Mouse (Mus musculus) forebrain, embryonic 16.5 days (tissue): ENCODE data around the gene Hoxb7. TPM values are rescaled to one million over a fixed set of nuclear protein-coding genes. Genes with fewer than 3 reads are reported as not detected.

Source experiments
- ATAC-seq: fragments of 200-750 bp; cut with Nextera tagmentation; 2 replicates; pipeline ENCODE4 v1.8.0; 2017; ENCODE audit warnings: mild to moderate bottlenecking, moderate library complexity
- H3K27ac ChIP-seq: fragments of 300-500 bp; sonication (generic); 2 replicates; pipeline ENCODE4 v1.5.1; 2014; ENCODE audit warnings: low read length, control low read depth
- H3K27me3 ChIP-seq: fragments of 300-500 bp; sonication (generic); replicated peaks from 2 replicates; pipeline ENCODE4 v1.6.1; 2014; ENCODE audit warnings: low read length; ENCODE audit not compliant: control insufficient read depth, insufficient read depth
- H3K36me3 ChIP-seq: fragments of 300-500 bp; sonication (generic); 2 replicates; pipeline ENCODE4 v1.6.1; 2014; ENCODE audit not compliant: control insufficient read depth, insufficient read depth
- H3K4me1 ChIP-seq: fragments of 300-500 bp; sonication (generic); replicated peaks from 2 replicates; pipeline ENCODE4 v1.6.1; 2014; ENCODE audit warnings: low read length; ENCODE audit not compliant: control insufficient read depth, insufficient read depth
- H3K4me2 ChIP-seq: fragments of 300-500 bp; sonication (generic); 2 replicates; pipeline ENCODE4 v1.6.1; 2014; ENCODE audit warnings: mild to moderate bottlenecking, low read length, control low read depth
- H3K4me3 ChIP-seq: fragments of 300-500 bp; sonication (generic); replicated peaks from 2 replicates; pipeline ENCODE4 v1.5.1; 2014; ENCODE audit warnings: mild to moderate bottlenecking, low read length, control low read depth
- H3K9ac ChIP-seq: fragments of 300-500 bp; sonication (generic); replicated peaks from 2 replicates; pipeline ENCODE4 v1.6.1; 2014; ENCODE audit warnings: low read depth, low read length, control low read depth
- H3K9me3 ChIP-seq: fragments of 300-500 bp; sonication (generic); 2 replicates; pipeline ENCODE4 v1.6.1; 2016; ENCODE audit warnings: low read length; ENCODE audit not compliant: control insufficient read depth
- WGBS: fragments of 180-500 bp; shearing (Covaris S2); extraction: QIAGEN DNeasy Blood & Tissue Kit; methylation state at CpG from one replicate; pipeline ENCODE4 v1.1.7; 2014; 5-methylcytosine and 5-hydroxymethylcytosine counted together
- polyA plus RNA-seq: library from polyadenylated mRNA; unstranded; fragments of >200 nt; fragmentation: Nextera tagmentation; extraction: Ambion mirVana; gene quantifications from 2 replicates; pipeline ENCODE4 v1.2.1, GENCODE M21; 2015

Gene Hoxb7
- polyA plus RNA-seq, 1 experiment from 2014 or later: not detected

DNA sequence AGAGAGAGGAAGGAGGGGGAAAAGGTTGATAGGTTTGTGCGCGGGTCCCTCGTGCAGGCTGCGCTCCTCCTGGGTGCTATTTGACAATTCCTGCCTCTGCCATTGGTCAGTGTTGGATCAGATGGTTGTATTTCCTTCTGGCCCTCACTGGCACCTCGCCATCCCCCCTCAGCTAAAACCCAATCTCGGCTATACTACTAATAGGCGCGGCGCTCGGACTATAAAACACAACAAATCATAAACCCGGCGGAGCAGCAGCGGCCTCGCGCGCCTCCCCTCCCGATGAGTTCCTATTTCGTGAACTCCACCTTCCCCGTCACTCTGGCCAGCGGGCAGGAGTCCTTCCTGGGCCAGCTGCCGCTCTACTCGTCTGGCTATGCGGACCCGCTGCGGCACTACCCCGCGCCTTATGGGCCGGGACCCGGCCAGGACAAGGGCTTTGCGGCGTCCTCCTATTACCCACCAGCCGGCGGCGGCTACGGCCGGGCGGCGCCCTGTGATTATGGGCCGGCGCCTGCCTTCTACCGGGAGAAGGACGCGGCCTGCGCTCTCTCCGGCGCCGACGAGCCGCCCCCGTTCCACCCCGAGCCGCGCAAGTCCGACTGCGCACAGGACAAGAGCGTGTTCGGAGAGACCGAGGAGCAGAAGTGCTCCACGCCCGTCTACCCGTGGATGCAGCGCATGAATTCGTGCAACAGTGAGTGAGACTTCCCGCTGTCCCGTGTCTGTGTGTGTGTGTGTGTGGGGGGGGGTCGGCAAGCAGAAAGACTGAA, 12.7 kb downstream of the Hoxb7 start:
- Histone ChIP-seq H3K36me3 (no peaks in the 10 kb centered on the region), H3K27me3 (peaks cover 97% of the 10 kb centered on the region), H3K4me1 (no peaks in the 10 kb centered on the region; the same call in 1 of the 2 replicates), H3K4me3 (no peak overlapping the region), H3K4me2 (no peak overlapping the region), H3K9ac (no peak overlapping the region), H3K9me3 (no peaks in the 10 kb centered on the region), H3K27ac (no peak overlapping the region)
- WGBS: under 1% methylated on average over 66 of the region's 66 CpGs
- no peak for ATAC-seq

- WGBS: 2% methylated on average over 9 of the region's 9 CpGs
- no peak overlapping the region for H3K4me3 ChIP-seq
These were observed 13.4 kb downstream of the Hoxb7 start for GRCm38 (mm10) chr11:96299781-96300180.

DNA sequence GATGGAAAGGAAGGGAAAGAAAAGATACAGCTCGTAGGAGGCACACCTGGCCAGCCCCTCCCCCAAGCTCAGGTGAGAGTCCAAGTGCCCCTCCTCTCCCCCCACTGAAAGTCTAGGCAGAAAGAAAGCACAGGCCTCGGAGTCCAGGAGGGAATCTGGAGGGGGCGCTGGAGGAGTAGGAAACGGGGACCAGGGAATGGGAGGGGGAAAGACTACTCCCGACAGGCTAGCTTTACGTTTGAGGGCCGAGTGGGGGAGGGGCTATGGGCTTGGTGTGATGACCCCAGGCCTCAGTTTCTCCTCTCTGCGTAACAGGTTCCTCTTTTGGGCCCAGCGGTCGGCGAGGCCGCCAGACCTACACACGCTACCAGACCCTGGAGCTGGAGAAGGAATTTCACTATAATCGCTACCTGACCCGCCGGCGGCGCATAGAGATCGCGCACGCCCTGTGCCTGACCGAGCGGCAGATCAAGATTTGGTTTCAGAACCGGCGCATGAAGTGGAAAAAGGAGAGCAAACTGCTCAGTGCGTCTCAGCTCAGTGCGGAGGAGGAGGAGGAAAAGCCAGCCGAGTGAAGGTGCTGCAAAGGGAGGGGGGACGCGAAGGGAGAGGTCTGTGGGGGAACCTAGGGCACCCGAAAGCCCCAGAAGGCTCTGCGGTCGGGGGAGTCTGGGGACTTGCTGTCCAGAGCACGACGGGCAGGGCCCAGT, 14.1 kb downstream of the Hoxb7 start:
- H3K4me1 ChIP-seq: no peaks in the 10 kb centered on the region; the same call in 1 of the 2 replicates
- no peak overlapping the region for H3K9ac ChIP-seq
- no peak overlapping the region for H3K4me3 ChIP-seq
- no peaks in the 10 kb centered on the region for H3K9me3 ChIP-seq
- H3K36me3 ChIP-seq: no peaks in the 10 kb centered on the region
- ATAC-seq: no peak
- no peak overlapping the region for H3K4me2 ChIP-seq
- 1% methylated on average over 35 of the region's 35 CpGs for WGBS
- H3K27ac ChIP-seq: no peak overlapping the region
- peaks cover 97% of the 10 kb centered on the region for H3K27me3 ChIP-seq

More at GRCm38 (mm10) chr11:96299781-96300180, 13.4 kb downstream of the Hoxb7 start:
- Histone ChIP-seq H3K27me3 (peaks cover 97% of the 10 kb centered on the region), H3K4me1 (no peaks in the 10 kb centered on the region; the same call in 1 of the 2 replicates), H3K4me2 (no peak overlapping the region), H3K27ac (no peak overlapping the region), H3K36me3 (no peaks in the 10 kb centered on the region), H3K9me3 (no peaks in the 10 kb centered on the region), H3K9ac (no peak overlapping the region)
- ATAC-seq: no peak

GRCm38 (mm10) chr11:96301064-96301431, 14.6 kb downstream of the Hoxb7 start:
- Histone ChIP-seq H3K27ac (no peak overlapping the region), H3K9ac (no peak overlapping the region), H3K36me3 (no peaks in the 10 kb centered on the region), H3K4me1 (no peaks in the 10 kb centered on the region; the same call in 1 of the 2 replicates), H3K4me2 (no peak overlapping the region), H3K27me3 (peaks cover 97% of the 10 kb centered on the region), H3K9me3 (no peaks in the 10 kb centered on the region), H3K4me3 (no peak overlapping the region)
- WGBS: 4% methylated on average over 10 of the region's 10 CpGs
- ATAC-seq: no peak

DNA sequence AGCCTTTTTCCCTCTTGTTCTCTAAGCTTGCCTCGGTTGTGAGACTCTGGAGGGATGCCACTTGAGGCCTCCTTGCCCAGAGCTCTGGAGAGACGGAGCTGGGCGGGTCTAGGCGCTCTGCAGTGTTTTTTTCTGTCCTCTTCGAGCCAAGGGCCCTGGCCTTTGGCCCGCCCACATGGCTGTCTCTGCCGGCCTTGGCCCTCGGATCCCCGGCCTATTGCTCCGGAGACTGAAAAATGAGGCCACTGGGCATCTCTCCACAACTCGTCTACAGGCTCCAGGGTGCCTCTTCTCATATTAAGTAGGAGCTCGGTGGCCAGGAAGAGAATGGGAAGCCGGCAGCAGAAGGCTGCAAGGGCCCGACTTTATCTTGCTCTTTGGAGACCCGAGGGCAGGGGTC, 15.4 kb downstream of the Hoxb7 start:
- Histone ChIP-seq H3K4me2 (no peak overlapping the region), H3K27me3 (peaks cover 97% of the 10 kb centered on the region), H3K36me3 (no peaks in the 10 kb centered on the region), H3K9me3 (no peaks in the 10 kb centered on the region), H3K9ac (no peak overlapping the region), H3K4me1 (no peaks in the 10 kb centered on the region; the same call in 1 of the 2 replicates), H3K4me3 (no peak overlapping the region), H3K27ac (no peak overlapping the region)
- 2% methylated on average over 15 of the region's 15 CpGs for WGBS
- ATAC-seq: no peak

DNA sequence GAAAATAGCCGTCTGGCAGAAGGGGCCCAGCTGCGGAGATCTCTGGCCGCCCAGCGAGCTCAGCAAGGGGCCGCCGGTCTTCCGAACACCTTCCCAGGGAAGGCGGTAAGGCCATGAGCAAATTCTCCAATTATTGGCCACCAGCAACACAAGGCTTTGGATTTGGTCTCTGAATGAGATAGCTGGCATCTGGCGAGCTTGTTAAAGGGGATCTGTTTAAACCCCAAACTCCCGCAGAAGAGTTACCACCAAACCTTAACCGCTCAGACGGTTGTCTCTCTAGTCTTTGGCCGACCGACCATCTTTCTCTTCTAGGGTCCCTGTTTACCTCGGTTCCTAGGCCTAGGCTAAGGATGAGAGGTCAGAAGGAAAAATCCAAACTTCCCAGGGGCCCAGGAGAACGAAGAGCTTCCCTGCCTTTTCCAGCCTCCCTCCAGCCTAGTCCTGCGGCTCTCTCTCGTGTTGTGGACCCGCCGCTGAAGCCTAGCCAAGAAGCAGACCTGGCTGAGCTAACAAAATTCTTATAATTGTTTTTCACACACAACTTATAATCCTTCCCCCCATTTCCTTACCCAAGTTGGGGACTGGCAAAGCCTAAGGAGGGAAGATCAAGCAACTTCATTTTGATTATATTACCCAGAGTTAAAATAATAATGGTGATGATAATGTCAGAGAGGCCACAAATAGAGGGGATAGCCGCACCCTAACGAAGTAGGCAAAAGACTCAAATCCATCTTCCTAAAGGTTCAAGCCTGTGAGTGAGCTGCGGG, 16.1 kb downstream of the Hoxb7 start:
- Histone ChIP-seq H3K9me3 (no peaks in the 10 kb centered on the region), H3K4me3 (no peak overlapping the region), H3K4me2 (no peak overlapping the region), H3K4me1 (no peaks in the 10 kb centered on the region; the same call in 1 of the 2 replicates), H3K27me3 (peaks cover 97% of the 10 kb centered on the region), H3K9ac (no peak overlapping the region), H3K27ac (no peak overlapping the region), H3K36me3 (no peaks in the 10 kb centered on the region)
- 3% methylated on average over 23 of the region's 23 CpGs for WGBS
- ATAC-seq: no peak

DNA sequence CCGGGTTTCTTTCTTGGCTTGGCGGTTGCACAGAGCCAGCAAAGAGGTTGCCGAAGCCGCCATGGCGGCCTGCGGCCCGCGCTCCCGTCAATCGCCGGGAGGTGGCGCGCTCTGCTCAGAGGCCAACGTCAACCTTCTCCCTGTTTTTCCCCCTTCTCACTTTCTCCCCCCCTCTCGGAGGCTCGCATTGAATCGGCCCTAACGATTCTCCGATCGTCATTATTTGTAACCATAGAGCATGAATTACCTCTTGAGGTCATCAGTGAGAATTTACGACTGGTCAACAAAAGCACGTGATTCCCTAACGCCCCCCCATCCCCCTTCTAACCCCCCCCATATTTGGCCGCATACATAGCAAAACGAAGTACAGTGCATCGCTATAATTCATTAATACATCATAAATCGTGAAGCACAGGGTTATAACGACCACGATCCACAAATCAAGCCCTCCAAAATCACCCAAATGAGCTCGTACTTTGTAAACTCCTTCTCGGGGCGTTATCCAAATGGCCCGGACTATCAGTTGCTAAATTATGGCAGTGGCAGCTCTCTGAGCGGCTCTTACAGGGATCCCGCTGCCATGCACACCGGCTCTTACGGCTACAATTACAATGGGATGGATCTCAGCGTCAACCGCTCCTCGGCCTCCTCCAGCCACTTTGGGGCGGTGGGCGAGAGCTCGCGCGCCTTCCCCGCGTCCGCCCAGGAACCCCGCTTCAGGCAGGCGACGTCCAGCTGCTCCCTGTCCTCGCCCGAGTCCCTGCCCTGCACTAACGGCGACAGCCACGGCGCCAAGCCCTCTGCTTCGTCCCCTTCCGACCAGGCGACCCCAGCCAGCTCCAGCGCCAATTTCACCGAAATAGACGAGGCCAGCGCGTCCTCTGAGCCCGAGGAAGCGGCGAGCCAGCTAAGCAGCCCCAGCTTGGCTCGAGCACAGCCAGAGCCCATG, 17.0 kb downstream of the Hoxb7 start, which contains the start of gene Hoxb5:
TSS of gene Hoxb5 (plus strand) at position 186 of the 949 bp plus-strand sequence.
- H3K4me3 ChIP-seq: no peak within 1 kb of the TSS
- no peak for ATAC-seq

GRCm38 (mm10) chr11:96304381-96305195, 18.2 kb downstream of the Hoxb7 start:
- no peaks in the 10 kb centered on the region for H3K9me3 ChIP-seq
- no peak overlapping the region for H3K9ac ChIP-seq
- 2% methylated on average over 37 of the region's 38 CpGs for WGBS
- no peak for ATAC-seq
- H3K27ac ChIP-seq: no peak overlapping the region
- no peak overlapping the region for H3K4me2 ChIP-seq
- H3K27me3 ChIP-seq: peaks cover 100% of the 10 kb centered on the region
- H3K4me1 ChIP-seq: no peaks in the 10 kb centered on the region; the same call in 1 of the 2 replicates
- no peak overlapping the region for H3K4me3 ChIP-seq
- H3K36me3 ChIP-seq: no peaks in the 10 kb centered on the region

More for the DNA sequence above, 17.0 kb downstream of the Hoxb7 start, which contains the start of gene Hoxb5:
- Histone ChIP-seq H3K4me1 (no peaks in the 10 kb centered on the region; the same call in 1 of the 2 replicates), H3K9ac (no peak within 1 kb of the TSS), H3K36me3 (no peaks in the 10 kb centered on the region), H3K4me2 (no peak within 1 kb of the TSS), H3K9me3 (no peaks in the 10 kb centered on the region), H3K27me3 (peaks cover 97% of the 10 kb centered on the region), H3K27ac (no peak within 1 kb of the TSS)
- WGBS: 1% methylated on average over 69 of the region's 69 CpGs
